Mouse (Mus musculus): ENCODE measurements around the gene Tmem274. TPM values are rescaled to one million over a fixed set of nuclear protein-coding genes. Genes with fewer than 3 reads are reported as not detected.
"Not testable (repeated sequence)": the region's sequence is repeated elsewhere in the genome, so short reads cannot be mapped to it uniquely, and the experiment has no call there.

The Tmem274 gene
- polyA plus RNA-seq, 1 experiment from 2014 or later, result 0.36 TPM

DNA sequence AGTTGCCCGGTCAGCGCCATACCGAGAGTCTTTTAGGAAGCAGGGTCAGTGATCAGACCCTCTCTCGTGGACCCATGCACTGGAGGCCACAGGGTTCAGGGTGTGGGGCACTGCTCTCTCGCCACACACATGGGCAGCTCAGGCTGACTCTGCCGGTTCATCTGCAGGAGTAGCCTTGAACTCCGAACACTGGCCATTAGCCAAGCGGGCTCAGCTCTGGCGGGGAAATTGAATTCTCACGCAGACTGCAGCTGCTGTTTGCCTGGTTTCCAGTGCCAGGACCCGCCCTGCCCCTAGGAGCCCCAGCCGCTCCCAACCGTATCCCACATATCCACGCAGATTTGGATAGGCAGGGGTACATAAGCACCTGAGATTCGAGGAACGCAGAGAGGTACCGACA is 22.9 kb upstream of the Tmem274 start:
- Histone ChIP-seq H3K9me3 (0 out of 2 replicates have a peak, but pooled peaks cover 3% of the 10 kb centered on the region), H3K36me3 (no peaks in the 10 kb centered on the region), H3K4me2 (no peak overlapping the region), H3K4me3 (replicated peaks) (no peak overlapping the region), H3K27me3 (no peaks in the 10 kb centered on the region), H3K9ac (replicated peaks) (no peak overlapping the region), H3K27ac (no peak overlapping the region), H3K4me1 (replicated peaks) (no peaks in the 10 kb centered on the region)
- no peak for ATAC-seq (ENCODE audit: insufficient number of reproducible peaks, insufficient read depth, low FRiP score, low TSS enrichment, low read depth)
- WGBS, result 86% methylated on average over 17 of the region's 17 CpGs

DNA sequence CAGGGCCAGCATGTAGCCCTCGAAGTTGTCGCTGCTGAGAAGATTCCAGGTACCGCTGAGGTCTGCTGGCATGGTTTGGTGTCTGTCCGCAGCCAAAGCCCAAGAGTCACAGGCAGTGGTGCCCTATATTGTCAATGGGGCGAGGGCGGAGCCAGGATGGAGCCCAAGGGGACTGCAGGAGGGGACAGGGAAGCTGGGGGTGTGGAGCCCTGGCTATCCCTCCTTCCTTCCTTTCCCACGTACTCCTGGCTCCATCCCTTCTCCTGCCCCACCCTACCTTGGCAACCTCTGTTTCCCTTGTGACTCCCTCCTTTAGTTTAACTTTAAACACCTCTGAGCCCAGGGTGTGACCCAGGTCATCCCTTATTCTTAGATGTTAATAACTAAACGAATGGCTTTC is 22.3 kb upstream of the Tmem274 start, which contains the start of gene Rbp7:
Gene Rbp7 (minus strand): TSS at position 100 of the 400 bp plus-strand sequence.
- H3K27ac ChIP-seq, result no peak within 1 kb of the TSS
- H3K4me1 ChIP-seq (replicated peaks), result no peaks in the 10 kb centered on the region
- H3K9ac ChIP-seq (replicated peaks), result no peak within 1 kb of the TSS
- no peak within 1 kb of the TSS for H3K4me3 ChIP-seq (replicated peaks)
- ATAC-seq (ENCODE audit: insufficient number of reproducible peaks, insufficient read depth, low FRiP score, low TSS enrichment, low read depth), result no peak
- WGBS, result 55% methylated on average over 7 of the region's 8 CpGs
- no peaks in the 10 kb centered on the region for H3K27me3 ChIP-seq
- H3K4me2 ChIP-seq, result no peak within 1 kb of the TSS
- H3K36me3 ChIP-seq, result no peaks in the 10 kb centered on the region
- 0 out of 2 replicates have a peak, but pooled peaks cover 3% of the 10 kb centered on the region for H3K9me3 ChIP-seq

DNA sequence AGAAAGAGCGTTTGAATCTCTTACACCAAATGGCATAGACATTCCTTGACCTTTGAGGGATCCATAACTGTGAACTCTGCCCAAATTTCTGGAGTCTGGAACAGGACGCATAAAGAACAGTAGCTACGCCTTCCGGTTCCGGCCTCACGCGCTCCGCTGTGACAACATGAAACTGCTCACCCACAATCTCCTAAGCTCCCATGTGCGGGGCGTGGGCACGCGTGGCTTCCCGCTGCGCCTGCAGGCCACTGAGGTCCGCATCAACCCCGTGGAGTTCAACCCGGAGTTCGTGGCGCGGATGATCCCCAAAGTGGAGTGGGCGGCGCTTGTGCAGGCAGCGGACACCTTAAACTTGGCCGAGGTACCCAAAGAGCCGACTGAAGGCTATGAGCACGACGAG is 20.0 kb upstream of the Tmem274 start:
- H3K9ac ChIP-seq (replicated peaks); H3K4me3 ChIP-seq (replicated peaks); H3K27ac ChIP-seq; H3K27me3 ChIP-seq; H3K36me3 ChIP-seq; H3K4me2 ChIP-seq; H3K4me1 ChIP-seq (replicated peaks); ATAC-seq (ENCODE audit: insufficient number of reproducible peaks, insufficient read depth, low FRiP score, low TSS enrichment, low read depth); H3K9me3 ChIP-seq: not testable (repeated sequence)
- WGBS, result 87% methylated on average over 27 of the region's 27 CpGs

DNA sequence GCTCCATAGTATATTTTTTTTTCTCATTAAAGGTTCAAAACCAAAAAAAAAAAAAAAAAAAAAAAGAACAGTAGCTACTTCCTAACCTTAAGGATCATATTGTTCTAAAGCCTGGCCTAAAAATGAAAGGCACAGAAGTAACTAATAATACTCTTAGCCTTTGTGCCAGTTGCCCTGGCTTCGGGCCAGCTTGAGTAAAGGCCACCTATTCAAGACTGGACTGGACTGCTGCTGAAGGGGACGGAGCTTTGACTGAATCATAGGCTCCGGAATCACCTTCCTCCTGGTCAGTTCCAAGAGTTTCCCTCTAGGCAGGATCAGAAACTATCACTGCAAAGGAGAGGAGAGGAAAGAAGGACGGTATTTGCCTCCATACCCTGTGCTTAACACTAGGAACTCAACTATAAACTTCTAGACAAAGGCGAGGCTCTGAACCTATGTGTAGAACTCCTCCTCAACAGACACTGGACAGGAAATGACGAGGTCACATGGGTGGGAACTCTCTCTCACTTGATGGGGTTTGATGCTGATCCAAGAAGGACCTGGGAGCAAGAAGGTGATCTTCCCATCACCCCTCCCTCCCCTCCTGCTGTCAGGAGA is 19.2 kb upstream of the Tmem274 start:
- H3K27ac ChIP-seq, result no peak overlapping the region
- H3K9ac ChIP-seq (replicated peaks), result no peak overlapping the region
- H3K27me3 ChIP-seq, result no peaks in the 10 kb centered on the region
- no peaks in the 10 kb centered on the region for H3K9me3 ChIP-seq
- H3K4me1 ChIP-seq (replicated peaks), result no peaks in the 10 kb centered on the region
- ATAC-seq (ENCODE audit: insufficient number of reproducible peaks, insufficient read depth, low FRiP score, low TSS enrichment, low read depth), result no peak
- WGBS, result 76% methylated on average over 6 of the region's 6 CpGs
- no peak overlapping the region for H3K4me2 ChIP-seq
- no peaks in the 10 kb centered on the region for H3K36me3 ChIP-seq
- H3K4me3 ChIP-seq (replicated peaks), result no peak overlapping the region

DNA sequence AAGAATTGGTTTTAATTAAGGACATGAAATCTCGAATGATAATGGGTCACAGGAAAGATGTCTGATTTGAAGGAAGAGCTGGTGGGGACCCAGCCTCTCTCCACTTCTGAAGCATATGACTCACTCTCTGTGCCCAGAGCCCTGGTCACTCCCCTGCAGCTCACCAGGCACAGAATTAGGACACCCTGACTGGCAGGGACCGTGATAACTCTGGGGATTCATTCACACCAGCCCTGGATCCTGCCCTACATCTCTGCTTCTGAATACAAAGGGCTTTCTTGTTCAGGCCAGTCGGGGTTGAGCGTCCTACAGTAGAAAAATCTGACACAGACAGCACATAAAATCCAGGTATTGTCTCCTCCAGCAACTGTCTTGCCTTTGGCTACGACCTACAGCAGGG is 18.7 kb upstream of the Tmem274 start:
- Histone ChIP-seq H3K36me3 (no peaks in the 10 kb centered on the region), H3K9ac (replicated peaks) (no peak overlapping the region), H3K27ac (no peak overlapping the region), H3K4me2 (no peak overlapping the region), H3K9me3 (no peaks in the 10 kb centered on the region), H3K4me1 (replicated peaks) (no peaks in the 10 kb centered on the region), H3K4me3 (replicated peaks) (no peak overlapping the region), H3K27me3 (no peaks in the 10 kb centered on the region)
- no peak for ATAC-seq (ENCODE audit: insufficient number of reproducible peaks, insufficient read depth, low FRiP score, low TSS enrichment, low read depth)
- WGBS, result 64% methylated on average over 5 of the region's 5 CpGs

DNA sequence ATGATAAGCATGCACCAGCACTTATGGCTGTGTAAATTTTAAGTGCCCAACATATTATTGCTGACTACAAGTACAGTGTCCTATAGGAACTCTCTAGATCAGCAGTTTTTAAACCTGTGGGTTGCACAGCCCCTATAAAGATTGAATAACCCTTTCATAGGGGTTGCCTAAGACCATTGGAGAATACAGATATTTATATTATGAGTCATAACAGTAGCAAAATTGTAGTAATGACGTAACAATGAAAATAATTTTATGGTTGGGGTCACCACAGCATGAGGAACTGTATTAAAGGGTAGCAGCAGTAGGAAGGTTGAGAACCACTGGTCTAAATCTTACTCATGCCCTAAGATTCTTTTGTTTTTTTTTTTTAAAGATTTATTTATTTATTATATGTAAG is 17.8 kb upstream of the Tmem274 start:
- 89% methylated on average over 1 of the region's 1 CpGs for WGBS
- Histone ChIP-seq H3K27me3 (no peaks in the 10 kb centered on the region), H3K4me1 (replicated peaks) (no peaks in the 10 kb centered on the region), H3K9me3 (no peaks in the 10 kb centered on the region), H3K4me3 (replicated peaks) (no peak overlapping the region), H3K27ac (no peak overlapping the region), H3K4me2 (no peak overlapping the region), H3K9ac (replicated peaks) (no peak overlapping the region), H3K36me3 (no peaks in the 10 kb centered on the region)
- no peak for ATAC-seq (ENCODE audit: insufficient number of reproducible peaks, insufficient read depth, low FRiP score, low TSS enrichment, low read depth)

DNA sequence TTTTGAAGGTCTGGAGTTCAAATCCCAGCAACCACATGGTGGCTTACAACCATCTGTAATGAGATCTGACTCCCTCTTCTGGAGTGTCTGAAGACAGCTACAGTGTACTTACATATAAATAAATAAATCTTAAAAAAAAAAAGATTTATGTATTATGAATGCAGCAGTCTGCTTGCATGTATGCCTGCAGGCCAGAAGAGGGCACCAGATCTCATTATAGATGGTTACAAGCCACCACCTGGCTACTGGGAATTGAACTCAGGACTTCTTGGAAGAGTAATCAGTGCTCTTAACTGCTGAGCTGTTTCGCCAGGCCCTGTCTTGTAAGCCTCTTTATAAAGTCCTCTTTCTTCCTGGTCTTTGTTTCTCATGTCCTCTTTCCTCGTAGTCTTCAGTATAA is 16.7 kb upstream of the Tmem274 start:
- not testable (repeated sequence) for H3K9ac ChIP-seq (replicated peaks); H3K4me1 ChIP-seq (replicated peaks); H3K9me3 ChIP-seq; H3K4me3 ChIP-seq (replicated peaks); H3K4me2 ChIP-seq; H3K27me3 ChIP-seq; ATAC-seq (ENCODE audit: insufficient number of reproducible peaks, insufficient read depth, low FRiP score, low TSS enrichment, low read depth); H3K36me3 ChIP-seq; H3K27ac ChIP-seq
- WGBS, result 87% methylated on average over 2 of the region's 2 CpGs

DNA sequence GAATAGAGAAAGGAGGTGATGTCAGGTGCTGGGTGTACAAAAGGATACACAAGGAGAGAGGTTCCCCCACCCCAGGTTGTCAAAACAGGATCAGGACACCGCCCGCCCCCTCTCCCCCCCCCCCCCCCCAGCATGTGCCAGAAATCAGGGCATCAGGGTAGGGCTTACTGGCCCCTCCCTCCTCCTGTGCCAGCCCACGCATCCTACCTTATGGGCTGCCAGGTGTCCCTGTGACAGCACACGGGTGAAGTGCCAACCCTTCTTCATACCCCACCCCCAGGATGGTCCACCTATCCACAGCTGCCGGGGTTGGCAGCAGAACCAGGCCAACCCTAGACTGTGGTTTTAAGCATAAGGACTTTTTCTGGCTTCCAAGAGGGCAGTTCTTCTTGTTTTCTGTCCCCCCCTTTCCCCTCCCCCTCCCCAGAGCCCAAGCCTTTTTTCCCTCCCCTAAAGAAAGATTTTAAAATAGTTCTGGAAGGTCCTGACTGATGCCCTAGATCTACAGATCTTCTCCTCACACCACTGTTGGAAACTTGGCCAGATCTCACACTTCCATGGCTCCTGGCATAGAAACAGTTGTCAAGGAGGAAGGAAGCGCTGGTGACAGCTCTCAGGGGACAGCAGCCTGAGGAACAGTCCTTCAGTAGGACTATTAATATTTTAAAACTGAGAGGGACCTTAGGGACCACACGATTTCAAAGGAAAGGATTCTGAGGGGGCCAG is 15.4 kb upstream of the Tmem274 start:
- no peak overlapping the region for H3K4me3 ChIP-seq (replicated peaks)
- H3K27me3 ChIP-seq, result no peaks in the 10 kb centered on the region
- 70% methylated on average over 6 of the region's 7 CpGs for WGBS
- H3K9ac ChIP-seq (replicated peaks), result no peak overlapping the region
- H3K9me3 ChIP-seq, result no peaks in the 10 kb centered on the region
- H3K36me3 ChIP-seq, result no peaks in the 10 kb centered on the region
- H3K4me1 ChIP-seq (replicated peaks), result no peaks in the 10 kb centered on the region
- H3K27ac ChIP-seq, result no peak overlapping the region
- no peak for ATAC-seq (ENCODE audit: insufficient number of reproducible peaks, insufficient read depth, low FRiP score, low TSS enrichment, low read depth)
- H3K4me2 ChIP-seq, result no peak overlapping the region

DNA sequence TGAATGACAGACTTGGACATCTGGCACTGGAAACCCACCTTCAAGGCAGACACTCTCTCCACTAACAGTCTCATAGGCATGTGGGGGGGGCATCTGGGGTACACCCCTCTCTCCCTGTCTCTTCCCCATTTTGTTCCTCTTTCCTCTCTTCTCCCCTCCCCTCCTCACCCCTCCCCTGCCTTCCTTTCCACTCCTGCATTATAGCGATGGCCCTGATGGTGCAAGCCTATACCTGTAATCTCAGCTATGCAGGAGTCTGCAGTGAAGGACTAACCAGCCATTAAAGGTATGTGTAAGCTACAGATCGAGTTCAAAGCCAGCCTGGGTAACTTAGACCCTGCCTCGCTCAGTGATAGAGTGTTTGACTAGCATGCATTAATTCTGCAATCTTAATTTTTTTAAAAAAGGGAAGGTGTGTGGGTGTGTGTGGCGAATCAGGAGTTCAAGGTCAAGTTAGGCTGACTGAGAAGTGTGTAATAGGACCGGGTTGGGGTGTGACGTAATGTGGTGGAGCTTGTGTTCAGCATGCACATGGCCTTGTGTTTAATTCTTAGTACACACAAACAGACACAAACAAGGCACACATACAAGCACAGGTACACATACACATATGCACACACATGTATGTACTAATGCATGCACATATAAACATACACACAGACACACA is 14.7 kb upstream of the Tmem274 start:
- ATAC-seq (ENCODE audit: insufficient number of reproducible peaks, insufficient read depth, low FRiP score, low TSS enrichment, low read depth), result no peak
- no peak overlapping the region for H3K9ac ChIP-seq (replicated peaks)
- 76% methylated on average over 6 of the region's 6 CpGs for WGBS
- no peak overlapping the region for H3K27ac ChIP-seq
- no peaks in the 10 kb centered on the region for H3K27me3 ChIP-seq
- H3K9me3 ChIP-seq, result no peaks in the 10 kb centered on the region
- H3K4me2 ChIP-seq, result no peak overlapping the region
- no peak overlapping the region for H3K4me3 ChIP-seq (replicated peaks)
- no peaks in the 10 kb centered on the region for H3K4me1 ChIP-seq (replicated peaks)
- H3K36me3 ChIP-seq, result peaks cover 3% of the 10 kb centered on the region; the same call in 1 of the 2 replicates

DNA sequence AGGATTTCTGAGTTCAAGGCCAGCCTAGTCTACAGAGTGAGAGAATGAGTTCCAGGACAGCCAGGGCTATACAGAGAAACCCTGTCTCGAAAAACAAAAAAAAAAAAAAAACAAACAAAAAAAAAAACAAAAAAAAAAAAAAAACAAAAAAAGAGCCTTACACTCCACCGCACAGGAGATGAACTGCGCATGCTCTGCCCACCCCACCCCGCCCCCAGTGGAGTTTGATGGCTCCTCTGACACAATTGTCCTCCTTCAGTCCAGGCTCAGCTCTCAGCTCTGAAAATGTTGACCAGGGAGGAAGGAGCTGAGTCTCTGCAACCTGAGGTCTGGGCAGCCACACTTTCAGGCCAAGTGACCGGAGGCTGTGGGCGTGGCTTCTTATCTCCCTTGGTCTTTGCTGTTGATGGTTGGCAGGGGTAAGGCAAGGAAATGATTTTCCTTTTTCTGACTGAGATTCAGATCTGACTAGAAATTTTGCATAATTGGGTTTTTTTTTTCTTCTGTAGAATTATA is 13.7 kb upstream of the Tmem274 start:
- Histone ChIP-seq H3K4me1 (replicated peaks) (no peaks in the 10 kb centered on the region), H3K27me3 (no peaks in the 10 kb centered on the region), H3K36me3 (peaks cover 12% of the 10 kb centered on the region; the same call in 1 of the 2 replicates), H3K27ac (no peak overlapping the region), H3K9me3 (no peaks in the 10 kb centered on the region), H3K9ac (replicated peaks) (no peak overlapping the region), H3K4me2 (no peak overlapping the region), H3K4me3 (replicated peaks) (no peak overlapping the region)
- WGBS, result 81% methylated on average over 6 of the region's 6 CpGs
- no peak for ATAC-seq (ENCODE audit: insufficient number of reproducible peaks, insufficient read depth, low FRiP score, low TSS enrichment, low read depth)

DNA sequence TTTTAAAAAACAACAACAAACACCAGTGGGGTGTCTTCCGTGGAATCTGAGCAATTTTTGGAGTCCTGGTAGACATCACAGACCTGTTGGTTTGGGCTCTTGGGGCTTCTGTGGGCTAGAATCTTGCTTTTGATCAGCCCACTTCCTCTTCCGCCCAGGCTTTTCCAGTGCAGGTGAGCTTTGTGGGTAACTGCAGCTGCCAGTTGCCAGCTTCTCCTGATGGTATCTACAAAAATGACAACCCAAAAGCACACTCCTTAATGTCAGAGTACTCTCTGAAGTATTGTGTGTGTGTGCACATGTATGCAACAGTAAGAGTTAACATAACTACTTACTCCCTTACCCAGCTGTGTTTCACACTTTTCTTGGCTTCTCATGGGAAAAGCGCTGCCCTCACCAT is 7.6 kb upstream of the Tmem274 start:
- H3K4me1 ChIP-seq (replicated peaks), result no peaks in the 10 kb centered on the region
- no peak overlapping the region for H3K4me3 ChIP-seq (replicated peaks)
- ATAC-seq (ENCODE audit: insufficient number of reproducible peaks, insufficient read depth, low FRiP score, low TSS enrichment, low read depth), result no peak
- H3K36me3 ChIP-seq, result peaks cover 64% of the 10 kb centered on the region
- H3K9me3 ChIP-seq, result no peaks in the 10 kb centered on the region
- H3K27me3 ChIP-seq, result no peaks in the 10 kb centered on the region
- H3K27ac ChIP-seq, result no peak overlapping the region
- 93% methylated on average over 3 of the region's 3 CpGs for WGBS
- H3K4me2 ChIP-seq, result no peak overlapping the region
- H3K9ac ChIP-seq (replicated peaks), result no peak overlapping the region
